Mouse (Mus musculus) testis, postnatal 14 days (tissue): Measurements from ENCODE around the gene Crx.
A peak's percentile ranks its signal among the peaks of the same experiment; 100 is the strongest.
"Not testable (repeated sequence)": the region's sequence is repeated elsewhere in the genome, so short reads cannot be mapped to it uniquely, and the experiment has no call there.

Source experiments
- DNase-seq: peaks from one replicate; pipeline ENCODE4 v3.0.0; 2021; ENCODE audit warnings: low spot score

The Crx gene

DNA sequence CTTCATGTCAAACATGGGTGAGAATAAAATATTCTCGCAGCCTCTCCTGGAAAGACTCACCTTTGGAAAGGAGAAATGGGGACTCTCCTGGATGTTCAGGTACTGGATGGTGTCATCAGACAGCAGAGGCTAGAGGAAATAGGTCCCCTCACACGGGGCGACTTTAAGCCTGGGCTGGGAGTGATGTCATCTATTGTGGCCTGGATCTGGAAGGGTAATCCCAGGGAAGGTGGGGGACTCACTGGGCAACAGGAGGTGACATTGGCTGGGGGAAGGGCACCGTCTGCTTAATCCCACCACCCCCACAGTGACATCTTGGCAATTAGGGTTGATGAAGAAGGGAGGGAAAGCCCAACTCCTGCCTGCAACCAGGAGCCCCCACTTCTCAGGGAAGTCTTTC is at the start of gene Crx:
TSS of gene Crx (minus strand) at position 213 of the 400 bp plus-strand sequence.
- no peak for DNase-seq

GRCm38 (mm10) chr7:15922220-15922773 is 42.5 kb upstream of the Crx start, which contains the start of gene Selenow:
Gene Selenow, minus strand, starts transcription at chr7:15922402.
- DNase-seq, result peak; percentile 85

- DNase-seq, result no peak
Measured at GRCm38 (mm10) chr7:15921796-15922195, 42.0 kb upstream of the Crx start.

- no peak for DNase-seq
Measured at GRCm38 (mm10) chr7:15920645-15921190, 41.0 kb upstream of the Crx start.

GRCm38 (mm10) chr7:15919947-15920346 is 40.2 kb upstream of the Crx start:
- DNase-seq, result no peak

DNA sequence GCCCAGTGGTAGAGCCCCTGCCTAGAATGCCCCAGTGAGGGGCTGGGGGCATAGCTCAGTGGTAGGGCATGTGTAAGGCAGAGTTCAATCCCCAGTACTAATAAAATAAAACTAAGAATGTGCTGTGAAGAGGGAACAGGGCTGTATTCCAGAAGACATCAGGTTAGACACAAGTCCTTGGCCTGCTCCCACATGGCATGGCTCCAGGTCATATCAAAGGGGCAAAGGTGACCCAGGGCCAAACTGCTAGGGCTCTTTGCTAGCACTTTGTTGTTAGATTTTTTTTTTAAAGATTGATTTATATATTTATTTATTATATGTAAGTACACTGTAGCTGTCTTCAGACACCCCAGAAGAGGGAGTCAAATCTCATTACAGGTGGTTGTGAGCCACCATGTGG is 38.6 kb upstream of the Crx start:
- DNase-seq, result no peak

DNA sequence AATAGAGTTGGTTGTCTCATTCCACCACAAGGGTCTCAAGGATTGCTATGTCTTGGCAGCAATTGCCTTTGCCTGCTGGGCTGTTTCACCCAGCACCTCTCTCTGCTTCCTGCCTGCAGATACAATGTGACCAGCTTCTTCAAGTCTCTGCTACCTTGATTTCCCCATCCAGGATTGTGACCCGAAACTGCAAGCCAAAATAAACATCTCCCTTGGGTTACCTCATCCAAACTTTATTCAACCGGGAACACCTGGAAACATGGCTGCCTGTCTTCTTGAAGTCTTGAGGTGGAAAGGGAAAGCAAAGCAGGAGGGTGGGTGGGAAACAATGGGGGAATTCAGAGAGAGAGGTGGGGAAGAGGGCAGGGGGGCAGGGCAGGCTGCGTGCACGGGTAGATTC is 37.2 kb upstream of the Crx start:
- DNase-seq, result no peak

GRCm38 (mm10) chr7:15916134-15916723 is 36.5 kb upstream of the Crx start:
- DNase-seq, result no peak

DNA sequence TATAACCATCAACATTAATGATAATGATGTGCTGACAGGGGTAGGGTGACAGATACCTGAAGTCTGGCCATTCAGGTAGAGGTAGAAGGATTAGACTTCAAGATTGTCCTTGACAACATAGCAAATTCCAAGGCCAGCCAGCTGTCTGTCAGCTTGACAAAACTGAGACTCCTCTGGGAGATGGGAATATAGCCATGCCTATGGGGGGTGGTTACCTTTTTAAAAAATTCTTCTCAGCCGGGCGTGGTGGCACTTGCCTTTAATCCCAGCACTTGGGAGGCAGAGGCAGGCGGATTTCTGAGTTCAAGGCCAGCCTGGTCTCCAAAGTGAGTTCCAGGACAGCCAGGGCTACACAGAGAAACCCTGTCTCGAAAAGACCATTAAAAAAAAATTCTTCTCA is 35.9 kb upstream of the Crx start:
- not testable (repeated sequence) for DNase-seq

- DNase-seq, result no peak
Measured at GRCm38 (mm10) chr7:15914751-15915150, 35.0 kb upstream of the Crx start.

DNA sequence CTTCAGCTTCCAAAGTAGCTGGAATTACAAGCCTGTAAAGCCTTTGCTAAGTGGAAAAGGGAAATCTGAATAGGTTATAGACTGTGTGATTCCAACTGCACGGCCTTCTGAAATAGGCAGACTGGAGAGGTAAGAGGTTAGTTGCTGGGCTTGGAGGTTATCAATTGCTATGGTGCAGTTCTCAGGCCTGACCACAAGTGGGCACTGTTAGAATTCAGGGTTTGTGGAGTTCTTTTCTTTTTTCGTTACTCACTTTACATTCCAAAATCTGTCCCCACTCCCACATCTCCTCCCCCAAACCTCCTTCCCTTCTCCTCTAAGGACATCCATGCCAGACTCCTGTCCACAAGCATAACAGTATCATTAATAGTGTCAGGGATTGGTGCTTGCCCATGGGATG is 34.5 kb upstream of the Crx start:
- DNase-seq, result no peak

GRCm38 (mm10) chr7:15912183-15912582 is 32.4 kb upstream of the Crx start:
- DNase-seq, result peak; percentile 29

GRCm38 (mm10) chr7:15910521-15910920 is 30.8 kb upstream of the Crx start:
- DNase-seq, result no peak

DNA sequence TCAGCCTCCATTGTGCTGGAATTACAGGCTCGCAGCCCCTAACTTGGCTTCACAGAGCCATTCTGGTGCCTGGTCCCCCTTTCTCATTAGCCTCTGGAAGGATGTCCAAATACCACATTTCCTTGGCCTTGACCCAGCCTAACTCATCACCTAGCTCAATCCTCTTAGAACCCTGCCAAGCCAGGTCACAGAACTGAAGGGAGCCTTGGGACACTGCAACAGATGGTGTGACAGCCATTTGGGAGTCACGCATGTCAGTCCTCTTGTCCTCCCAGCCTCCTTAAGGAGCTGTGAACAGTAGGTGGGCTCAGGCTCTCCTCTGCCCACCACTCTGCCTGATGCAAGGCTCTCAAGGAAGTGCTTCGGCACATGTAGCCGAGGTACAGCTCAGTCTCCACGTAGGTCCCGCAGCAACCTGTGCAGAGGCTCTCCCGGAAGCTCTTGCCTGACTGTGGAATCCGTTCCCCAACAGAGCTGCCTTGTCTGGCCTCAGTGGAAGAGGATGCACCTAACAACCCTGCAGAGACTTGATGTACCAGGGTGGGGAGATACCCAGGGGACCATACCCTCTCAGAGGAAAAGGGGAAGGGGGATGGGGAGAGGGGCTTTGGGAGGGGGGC is 28.3 kb upstream of the Crx start:
- DNase-seq, result no peak

- no peak for DNase-seq
Measured at GRCm38 (mm10) chr7:15906602-15907001, 26.8 kb upstream of the Crx start.

- DNase-seq, result no peak
Measured at GRCm38 (mm10) chr7:15905861-15906260, 26.1 kb upstream of the Crx start.

GRCm38 (mm10) chr7:15901366-15902048 is 21.7 kb upstream of the Crx start:
- DNase-seq, result no peak

GRCm38 (mm10) chr7:15894251-15894650 is 14.5 kb upstream of the Crx start:
- no peak for DNase-seq

GRCm38 (mm10) chr7:15884127-15884526 is 4.4 kb upstream of the Crx start:
- DNase-seq, result no peak

DNA sequence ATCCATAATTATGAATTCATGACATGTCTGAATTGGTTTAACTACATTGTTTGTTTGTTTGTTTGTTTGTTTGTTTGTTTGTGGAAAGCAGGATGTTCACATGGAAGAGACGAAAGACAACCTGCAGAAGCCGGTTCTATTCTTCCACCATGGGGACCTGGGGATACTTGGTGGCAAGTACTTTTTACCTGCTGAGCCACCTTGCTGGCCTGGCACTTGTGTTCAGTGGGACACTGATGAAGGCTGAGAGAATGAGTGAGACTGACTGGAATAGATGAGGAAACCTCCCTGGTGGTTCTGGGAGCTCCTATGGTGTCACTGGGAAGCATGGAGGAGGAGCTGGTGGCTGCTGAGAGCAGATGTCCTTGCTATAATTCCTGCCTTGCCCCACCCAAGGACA is 2.5 kb upstream of the Crx start, which contains the start of gene Crxos:
TSS of gene Crxos (plus strand) at position 301 of the 400 bp plus-strand sequence.
- DNase-seq, result no peak

DNA sequence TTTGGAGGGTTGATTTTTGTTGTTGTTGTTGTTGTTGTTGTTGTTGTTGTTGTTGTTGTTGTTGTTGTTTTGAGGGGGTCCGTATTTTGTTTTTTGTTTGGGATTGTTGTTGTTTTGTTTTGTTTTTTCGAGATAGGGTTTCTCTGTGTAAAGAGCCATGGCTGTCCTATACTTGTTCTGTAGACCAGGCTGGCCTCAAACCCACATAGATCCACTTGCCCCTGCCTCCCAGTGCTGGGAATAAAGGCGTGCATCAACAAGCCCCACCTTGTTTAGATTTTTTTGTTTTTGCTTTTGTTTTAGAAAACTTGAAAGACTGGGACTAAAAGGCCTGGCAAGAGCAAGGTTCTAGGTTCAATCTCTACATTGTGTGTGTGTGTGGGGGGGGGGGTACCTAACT is 2.1 kb upstream of the Crx start:
- no peak for DNase-seq

DNA sequence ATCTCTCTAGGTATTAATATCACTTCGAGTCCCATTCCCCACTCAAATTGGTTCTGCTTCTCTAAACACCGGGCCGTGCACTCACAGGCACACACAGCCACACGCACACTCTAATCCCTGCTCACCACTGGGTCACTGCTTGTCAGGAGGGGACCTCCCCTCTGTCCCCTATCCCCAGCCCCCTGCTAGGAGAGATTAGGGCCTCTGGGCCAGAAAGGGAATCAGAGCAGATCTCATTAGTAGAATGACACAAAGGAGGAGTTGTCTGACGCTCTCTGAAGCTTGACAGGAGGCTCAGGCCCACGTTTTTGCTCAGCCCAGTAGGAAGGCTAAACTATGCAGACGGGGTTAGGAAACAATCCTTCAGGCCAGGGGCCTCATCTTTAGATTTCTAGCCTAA is 1.6 kb upstream of the Crx start:
- DNase-seq, result no peak

GRCm38 (mm10) chr7:15864104-15864503 is 15.7 kb downstream of the Crx start:
- no peak for DNase-seq
